Mouse (Mus musculus): Measurements from ENCODE around the gene Cyp4a32. TPM values are rescaled to one million over a fixed set of nuclear protein-coding genes. Genes with fewer than 3 reads are reported as not detected.
"Not testable (repeated sequence)": the region's sequence is repeated elsewhere in the genome, so short reads cannot be mapped to it uniquely, and the experiment has no call there.

Cyp4a32 gene
- polyA plus RNA-seq (2015; fragmentation: Nextera tagmentation; extraction: Ambion mirVana) = not detected in 2 replicates

DNA sequence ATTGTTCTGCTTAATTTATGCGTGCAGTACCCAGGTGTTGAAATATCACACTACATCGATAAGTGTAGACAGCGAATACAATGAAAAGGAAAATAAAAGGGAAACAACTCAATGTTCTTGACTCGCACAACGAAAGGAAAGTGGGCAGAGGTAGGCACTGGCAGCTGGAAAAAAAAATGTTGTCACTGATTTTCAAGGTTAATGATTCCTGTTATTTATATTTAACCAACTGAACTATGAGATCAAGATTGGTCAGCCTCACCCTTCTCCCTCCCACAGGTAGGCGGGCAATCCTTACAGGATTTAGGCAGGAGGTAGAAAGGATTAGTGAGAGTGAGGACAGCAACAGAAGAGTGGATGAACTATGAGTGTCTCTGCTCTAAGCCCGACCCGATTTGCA lies at the start of gene Cyp4a32:
Gene Cyp4a32, plus strand, starts transcription at position 359 of the 400 bp plus-strand sequence.
- H3K4me1 ChIP-seq; H3K36me3 ChIP-seq; H3K27me3 ChIP-seq; H3K9me3 ChIP-seq; H3K4me2 ChIP-seq (replicated peaks); ATAC-seq (ENCODE audit: low FRiP score, low read depth); H3K4me3 ChIP-seq; H3K9ac ChIP-seq; H3K27ac ChIP-seq: not testable (repeated sequence)
- 89% methylated on average over 8 of the region's 8 CpGs for WGBS

DNA sequence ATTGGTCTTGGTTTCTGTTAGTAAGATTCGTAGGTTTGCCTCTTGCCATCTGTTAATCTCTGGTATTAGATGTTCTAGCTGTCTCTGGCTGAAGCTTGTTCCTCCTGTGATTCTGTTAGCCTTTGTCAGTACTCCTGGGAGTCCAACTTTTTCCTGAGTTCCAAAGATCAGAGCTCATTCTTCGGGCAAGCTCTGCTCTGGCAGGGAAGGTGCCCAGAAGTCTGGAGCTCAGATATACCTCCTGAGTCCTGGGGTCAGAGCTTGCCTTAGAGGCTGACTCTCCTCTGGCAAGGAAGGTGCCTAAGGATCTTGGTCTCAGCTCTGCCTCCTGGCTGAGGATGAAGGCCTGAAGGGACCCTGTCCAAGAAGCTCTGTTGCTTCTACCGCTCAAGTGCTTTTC lies 48.0 kb upstream of the Cyp4a32 start:
- 90% methylated on average over 3 of the region's 3 CpGs for WGBS

DNA sequence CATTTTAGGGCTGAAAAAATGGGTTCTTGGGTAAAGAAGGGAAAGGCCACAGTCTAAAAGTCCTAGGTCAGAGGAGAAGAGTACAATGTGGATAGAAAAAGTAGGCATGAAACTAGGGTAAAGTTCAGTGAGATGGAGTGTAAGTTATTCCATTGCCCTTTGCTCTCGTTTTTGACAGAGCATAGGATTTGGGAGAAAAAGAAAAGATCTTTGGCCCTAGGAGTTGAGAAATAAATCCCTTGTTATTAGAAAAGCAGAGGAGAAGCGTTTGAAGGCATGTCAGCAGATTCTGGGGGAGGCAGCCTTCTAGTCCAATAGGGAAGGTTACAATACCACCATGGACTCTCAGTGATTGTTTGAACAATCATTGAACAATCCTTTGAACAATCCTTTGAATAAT lies 45.3 kb upstream of the Cyp4a32 start:
- Histone ChIP-seq H3K4me2 (replicated peaks) (no peak overlapping the region), H3K27me3 (no peaks in the 10 kb centered on the region), H3K9me3 (no peaks in the 10 kb centered on the region), H3K27ac (no peak overlapping the region), H3K4me3 (no peak overlapping the region), H3K9ac (no peak overlapping the region), H3K4me1 (no peaks in the 10 kb centered on the region), H3K36me3 (no peaks in the 10 kb centered on the region)
- ATAC-seq (ENCODE audit: low FRiP score, low read depth) = no peak
- 72% methylated on average over 2 of the region's 2 CpGs for WGBS

More for the DNA sequence above, 48.0 kb upstream of the Cyp4a32 start:
- Histone ChIP-seq H3K4me3 (no peak overlapping the region), H3K4me1 (no peaks in the 10 kb centered on the region), H3K27ac (no peak overlapping the region), H3K27me3 (no peaks in the 10 kb centered on the region), H3K9me3 (no peaks in the 10 kb centered on the region), H3K9ac (no peak overlapping the region), H3K36me3 (no peaks in the 10 kb centered on the region), H3K4me2 (replicated peaks) (no peak overlapping the region)
- no peak for ATAC-seq (ENCODE audit: low FRiP score, low read depth)

DNA sequence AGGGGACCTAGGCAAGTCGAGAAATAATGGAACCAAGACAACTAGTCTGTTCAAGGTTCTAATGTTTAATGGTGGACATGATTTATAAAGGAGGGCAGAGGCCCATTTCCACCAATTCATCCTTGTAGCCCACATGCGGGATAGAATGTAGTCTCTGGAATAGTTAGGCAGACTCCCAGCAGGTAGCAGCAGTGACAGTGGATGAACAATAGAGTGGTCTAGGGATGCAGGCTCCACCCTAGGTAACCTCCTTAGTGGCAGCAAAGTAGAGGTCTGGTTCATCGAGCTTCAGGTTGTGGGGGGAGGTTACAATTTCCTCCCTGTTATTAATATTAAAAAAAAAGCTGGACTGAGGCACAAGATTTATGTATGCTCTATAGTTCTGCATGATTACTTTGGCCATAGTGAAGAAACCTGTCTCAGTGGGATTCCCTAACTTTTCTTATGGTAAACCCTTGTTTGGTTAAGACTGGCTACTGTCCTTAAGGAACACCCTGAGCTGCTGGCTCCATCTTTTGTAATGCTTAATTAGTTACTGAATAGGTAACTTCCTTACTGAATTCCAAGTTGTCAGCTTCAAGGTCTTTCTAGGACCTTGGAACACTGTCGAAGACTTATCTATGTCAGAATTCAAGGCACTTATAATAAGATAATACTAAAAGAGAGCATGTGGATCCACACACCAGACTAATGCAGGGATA lies 42.8 kb upstream of the Cyp4a32 start:
- no peaks in the 10 kb centered on the region for H3K4me1 ChIP-seq
- no peak overlapping the region for H3K9ac ChIP-seq
- no peak overlapping the region for H3K27ac ChIP-seq
- ATAC-seq (ENCODE audit: low FRiP score, low read depth) = no peak
- no peak overlapping the region for H3K4me2 ChIP-seq (replicated peaks)
- H3K27me3 ChIP-seq = no peaks in the 10 kb centered on the region
- no peaks in the 10 kb centered on the region for H3K36me3 ChIP-seq
- H3K4me3 ChIP-seq = no peak overlapping the region
- no peaks in the 10 kb centered on the region for H3K9me3 ChIP-seq
- WGBS = 67% methylated on average over 4 of the region's 4 CpGs

DNA sequence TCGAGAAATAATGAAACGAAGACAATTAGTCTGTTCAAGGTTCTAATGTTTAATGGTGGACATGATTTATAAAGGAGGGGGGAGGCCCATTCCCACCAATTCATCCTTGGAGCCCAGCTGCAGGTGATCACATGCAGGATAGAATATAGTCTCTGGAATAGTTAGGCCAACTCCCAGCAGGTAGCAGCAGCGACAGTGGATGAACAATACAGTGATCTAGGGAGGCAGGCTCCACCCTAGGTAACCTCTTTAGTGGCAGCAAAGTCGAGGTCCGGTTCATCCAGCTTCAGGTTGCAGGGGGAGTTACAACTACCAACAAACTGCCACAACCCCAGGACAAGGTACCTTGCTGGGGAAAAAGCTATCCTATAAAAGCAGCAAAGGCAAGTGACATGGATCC lies 39.5 kb upstream of the Cyp4a32 start:
- not testable (repeated sequence) for ATAC-seq (ENCODE audit: low FRiP score, low read depth); H3K4me2 ChIP-seq (replicated peaks); H3K9me3 ChIP-seq; H3K36me3 ChIP-seq; H3K4me3 ChIP-seq; H3K27me3 ChIP-seq; H3K4me1 ChIP-seq; H3K27ac ChIP-seq; H3K9ac ChIP-seq
- WGBS = 57% methylated on average over 5 of the region's 5 CpGs

DNA sequence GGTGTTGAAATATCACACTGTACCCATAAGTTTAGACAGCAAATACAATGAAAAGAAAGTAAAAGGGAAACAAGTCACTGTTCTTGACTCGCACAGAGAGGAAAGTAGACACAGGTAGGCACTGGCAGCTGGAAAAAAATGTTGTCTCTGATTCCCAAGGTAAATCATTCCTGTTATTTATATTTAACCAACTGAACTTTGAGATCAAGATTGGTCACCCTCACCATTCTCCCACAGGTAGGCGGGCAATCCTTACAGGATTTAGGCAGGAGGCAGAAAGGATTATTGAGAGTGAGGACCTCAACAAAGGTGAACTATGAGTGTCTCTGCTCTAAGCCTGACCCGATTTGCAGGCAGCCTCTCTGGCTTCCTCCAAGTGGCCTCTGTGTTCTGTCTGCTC lies 37.4 kb upstream of the Cyp4a32 start, which contains the start of gene Cyp4a31:
Gene Cyp4a31, plus strand, starts transcription at position 249 of the 400 bp plus-strand sequence.
- no peaks in the 10 kb centered on the region for H3K27me3 ChIP-seq
- H3K4me2 ChIP-seq (replicated peaks) = no peak within 1 kb of the TSS
- H3K27ac ChIP-seq = no peak within 1 kb of the TSS
- no peaks in the 10 kb centered on the region for H3K36me3 ChIP-seq
- ATAC-seq (ENCODE audit: low FRiP score, low read depth) = no peak
- WGBS = 81% methylated on average over 3 of the region's 3 CpGs
- H3K9me3 ChIP-seq = no peaks in the 10 kb centered on the region
- no peaks in the 10 kb centered on the region for H3K4me1 ChIP-seq
- H3K9ac ChIP-seq = no peak within 1 kb of the TSS
- no peak within 1 kb of the TSS for H3K4me3 ChIP-seq

DNA sequence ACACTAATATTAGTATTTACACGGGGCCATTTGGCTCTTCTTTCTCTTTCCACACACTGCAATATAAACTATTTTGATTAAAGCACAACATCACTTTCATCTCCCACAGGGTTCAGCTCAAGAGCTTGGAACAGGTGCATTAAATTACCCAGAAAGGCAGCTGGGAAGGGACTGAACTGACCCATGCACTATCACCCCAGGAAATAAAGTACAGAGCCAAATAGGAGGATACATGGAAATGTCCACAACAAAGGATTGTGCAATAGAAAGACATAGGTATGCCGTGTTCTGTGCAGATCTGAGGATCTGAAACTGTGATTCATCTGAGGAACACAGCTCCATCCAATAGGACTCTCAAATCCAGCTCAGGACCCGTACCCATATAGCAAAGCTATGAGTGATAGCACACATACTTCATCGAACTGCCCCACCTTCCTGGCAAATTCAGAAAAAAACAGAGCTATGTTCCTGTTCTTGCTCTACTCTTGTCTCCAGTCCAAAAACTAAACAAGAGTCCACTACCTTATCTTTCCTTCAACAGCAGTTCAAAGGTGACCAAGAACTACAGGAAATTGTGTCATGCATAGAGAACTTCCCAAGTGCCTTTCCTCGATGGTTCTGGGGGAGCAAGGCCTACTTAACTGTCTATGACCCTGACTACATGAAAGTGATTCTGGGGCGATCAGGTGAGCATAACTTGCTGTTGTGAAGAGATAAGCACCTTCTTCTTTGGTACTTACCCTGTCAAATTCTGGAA lies 36.1 kb upstream of the Cyp4a32 start:
- H3K4me3 ChIP-seq; ATAC-seq (ENCODE audit: low FRiP score, low read depth); H3K9me3 ChIP-seq; H3K36me3 ChIP-seq; H3K4me2 ChIP-seq (replicated peaks); H3K27ac ChIP-seq; H3K9ac ChIP-seq; H3K4me1 ChIP-seq; H3K27me3 ChIP-seq: not testable (repeated sequence)
- WGBS = 83% methylated on average over 6 of the region's 6 CpGs

DNA sequence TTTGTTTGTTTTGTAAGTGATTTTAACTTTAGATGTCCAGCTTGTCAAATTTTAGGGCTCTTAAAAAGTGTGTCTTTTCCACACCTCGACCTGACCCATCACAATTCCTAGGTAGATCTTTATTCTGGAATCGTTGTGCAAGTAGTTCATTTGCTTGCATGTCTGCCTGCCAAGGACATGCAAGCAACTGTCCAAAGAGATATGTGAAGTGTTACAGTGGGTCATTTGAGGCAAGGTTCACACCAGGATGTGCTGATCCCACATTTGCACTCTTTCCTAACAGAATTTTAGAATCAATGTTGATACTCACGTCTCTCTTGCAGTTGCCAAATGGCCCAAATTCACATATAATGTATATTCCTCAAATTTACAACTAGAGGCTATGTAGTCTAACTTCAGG lies 25.5 kb upstream of the Cyp4a32 start:
- H3K9ac ChIP-seq = no peak overlapping the region
- H3K4me1 ChIP-seq = no peaks in the 10 kb centered on the region
- no peak for ATAC-seq (ENCODE audit: low FRiP score, low read depth)
- no peak overlapping the region for H3K4me2 ChIP-seq (replicated peaks)
- no peak overlapping the region for H3K4me3 ChIP-seq
- H3K27me3 ChIP-seq = no peaks in the 10 kb centered on the region
- H3K36me3 ChIP-seq = no peaks in the 10 kb centered on the region
- no peaks in the 10 kb centered on the region for H3K9me3 ChIP-seq
- no peak overlapping the region for H3K27ac ChIP-seq
- 79% methylated on average over 3 of the region's 3 CpGs for WGBS

DNA sequence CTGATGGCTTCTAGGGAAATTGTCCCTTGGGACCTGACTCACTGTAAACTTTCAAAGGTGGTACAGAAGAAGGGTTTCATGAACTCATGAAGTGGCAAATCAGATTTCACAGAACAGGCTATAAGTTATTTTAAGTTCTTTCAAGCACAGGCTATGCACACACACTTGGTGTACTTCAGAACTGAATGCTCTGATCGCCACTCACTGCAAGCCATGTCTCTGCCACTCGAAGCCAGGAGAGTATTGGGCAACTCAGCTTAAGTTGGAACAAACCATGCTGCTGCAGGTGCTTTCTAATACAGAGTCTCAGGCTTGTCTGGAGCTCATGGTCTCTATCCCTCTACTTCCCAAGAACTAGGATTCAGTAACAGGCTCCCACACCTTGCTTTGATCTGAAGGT lies 25.0 kb upstream of the Cyp4a32 start:
- Histone ChIP-seq H3K4me2 (replicated peaks) (no peak overlapping the region), H3K27me3 (no peaks in the 10 kb centered on the region), H3K9me3 (no peaks in the 10 kb centered on the region), H3K27ac (no peak overlapping the region), H3K36me3 (no peaks in the 10 kb centered on the region), H3K9ac (no peak overlapping the region), H3K4me3 (no peak overlapping the region), H3K4me1 (no peaks in the 10 kb centered on the region)
- WGBS = 74% methylated on average over 2 of the region's 2 CpGs
- ATAC-seq (ENCODE audit: low FRiP score, low read depth) = no peak

DNA sequence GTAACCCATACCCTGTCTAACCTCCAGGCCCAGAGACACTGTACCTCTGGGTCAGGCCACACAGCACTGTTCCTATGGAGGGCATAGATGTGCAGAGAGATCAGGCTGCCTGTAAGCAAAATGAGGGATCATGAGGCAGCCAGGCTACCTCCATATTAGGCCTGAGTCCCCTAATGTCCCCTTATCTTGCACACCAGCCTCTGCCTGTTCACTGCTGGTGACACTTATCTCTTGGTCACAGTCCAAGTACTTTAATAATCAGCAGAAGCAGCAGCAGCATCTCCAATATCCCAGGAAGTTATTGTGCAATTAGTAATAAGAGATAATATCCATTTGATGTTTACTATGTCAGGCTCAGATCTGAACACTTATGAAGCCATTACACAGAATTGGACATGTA lies 17.7 kb upstream of the Cyp4a32 start:
- ATAC-seq (ENCODE audit: low FRiP score, low read depth) = no peak
- H3K4me3 ChIP-seq = no peak overlapping the region
- H3K9ac ChIP-seq = no peak overlapping the region
- H3K27ac ChIP-seq = no peak overlapping the region
- H3K9me3 ChIP-seq = no peaks in the 10 kb centered on the region
- H3K4me2 ChIP-seq (replicated peaks) = no peak overlapping the region
- no peaks in the 10 kb centered on the region for H3K27me3 ChIP-seq
- H3K36me3 ChIP-seq = no peaks in the 10 kb centered on the region
- no peaks in the 10 kb centered on the region for H3K4me1 ChIP-seq

DNA sequence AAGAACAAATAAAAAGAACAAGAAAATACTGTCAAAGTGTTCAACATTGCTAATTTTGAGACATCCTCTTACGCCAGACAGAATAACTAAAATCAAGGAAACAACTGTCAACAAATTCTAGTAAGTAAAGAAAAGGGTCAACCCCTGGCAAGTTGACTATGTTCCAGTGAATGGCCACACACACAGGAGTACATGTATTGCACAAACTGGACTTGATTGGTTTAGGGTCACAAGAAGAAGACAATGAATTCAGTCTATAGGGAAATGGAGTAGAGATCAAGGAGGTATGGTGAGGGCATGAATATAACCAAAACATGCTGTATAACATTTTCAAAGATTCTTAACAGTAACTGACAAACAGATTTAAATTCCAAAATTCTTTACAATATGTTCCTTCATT lies 4.4 kb upstream of the Cyp4a32 start:
- 81% methylated on average over 1 of the region's 1 CpGs for WGBS
- Histone ChIP-seq H3K27ac (no peak overlapping the region), H3K9me3 (no peaks in the 10 kb centered on the region), H3K9ac (no peak overlapping the region), H3K4me2 (replicated peaks) (no peak overlapping the region), H3K27me3 (no peaks in the 10 kb centered on the region), H3K4me3 (no peak overlapping the region), H3K36me3 (no peaks in the 10 kb centered on the region), H3K4me1 (no peaks in the 10 kb centered on the region)
- ATAC-seq (ENCODE audit: low FRiP score, low read depth) = no peak

DNA sequence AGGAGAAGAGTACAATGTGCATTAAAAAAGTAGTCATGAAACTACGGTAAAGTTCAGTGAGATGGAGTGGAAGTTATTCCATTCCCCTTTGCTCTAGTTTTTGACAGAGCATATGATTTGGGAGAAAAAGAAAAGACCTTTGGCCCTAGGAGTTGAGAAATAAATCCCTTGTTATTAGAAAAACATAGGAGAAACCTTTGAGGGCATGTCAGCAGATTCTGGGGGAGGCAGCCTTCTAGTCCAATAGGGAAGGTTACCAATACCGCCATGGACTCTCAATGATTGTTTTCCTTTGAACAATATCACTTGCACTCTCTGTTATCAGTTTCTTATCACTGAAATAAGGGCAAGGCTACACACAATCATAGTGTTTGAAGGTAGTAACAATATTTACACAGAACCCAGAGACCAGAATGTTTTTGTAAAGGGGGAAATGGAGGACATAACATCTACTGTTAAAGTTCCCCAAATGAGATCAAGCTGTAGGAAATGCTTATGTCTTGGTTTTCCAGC lies 3.9 kb upstream of the Cyp4a32 start:
- 93% methylated on average over 2 of the region's 2 CpGs for WGBS
- no peak for ATAC-seq (ENCODE audit: low FRiP score, low read depth)

More for the DNA sequence above, 3.9 kb upstream of the Cyp4a32 start:
- no peaks in the 10 kb centered on the region for H3K27me3 ChIP-seq
- H3K4me3 ChIP-seq = no peak overlapping the region
- H3K27ac ChIP-seq = no peak overlapping the region
- H3K4me2 ChIP-seq (replicated peaks) = no peak overlapping the region
- no peaks in the 10 kb centered on the region for H3K36me3 ChIP-seq
- no peak overlapping the region for H3K9ac ChIP-seq
- no peaks in the 10 kb centered on the region for H3K9me3 ChIP-seq
- H3K4me1 ChIP-seq = no peaks in the 10 kb centered on the region

Data from limb, embryonic 13.5 days (tissue).